Mouse (Mus musculus) hindbrain, embryonic 16.5 days (tissue): Measurements from ENCODE around the gene Nae1. TPM values are rescaled to one million over a fixed set of nuclear protein-coding genes. Genes with fewer than 3 reads are reported as not detected.
"Not testable (repeated sequence)": the region's sequence is repeated elsewhere in the genome, so short reads cannot be mapped to it uniquely, and the experiment has no call there.

Experiments
- ATAC-seq: fragments of 200-750 bp; cut with Nextera tagmentation; 2 replicates; pipeline ENCODE4 v1.8.0; 2017; ENCODE audit warnings: moderate TSS enrichment, moderate library complexity
- H3K27ac ChIP-seq: fragments of 300-500 bp; sonication (generic); 2 replicates; pipeline ENCODE4 v1.5.1; 2014; ENCODE audit warnings: low read depth, mild to moderate bottlenecking, control low read depth, low read length, moderate library complexity
- H3K27me3 ChIP-seq: fragments of 300-500 bp; sonication (generic); replicated peaks from 2 replicates; pipeline ENCODE4 v1.6.1; 2014; ENCODE audit warnings: low read length; ENCODE audit not compliant: control insufficient read depth, insufficient read depth
- H3K36me3 ChIP-seq: fragments of 300-500 bp; sonication (generic); 2 replicates; pipeline ENCODE4 v1.6.1; 2014; ENCODE audit warnings: mild to moderate bottlenecking, low read length, moderate library complexity, mixed read lengths; ENCODE audit not compliant: control insufficient read depth, insufficient read depth
- H3K4me1 ChIP-seq: fragments of 300-500 bp; sonication (generic); 2 replicates; pipeline ENCODE4 v1.6.1; 2014; ENCODE audit warnings: low read depth, low read length; ENCODE audit not compliant: control insufficient read depth, insufficient read depth
- H3K4me2 ChIP-seq: fragments of 300-500 bp; sonication (generic); 2 replicates; pipeline ENCODE4 v1.6.1; 2014; ENCODE audit warnings: mild to moderate bottlenecking, low read length, control low read depth, moderate library complexity
- H3K4me3 ChIP-seq: fragments of 300-500 bp; sonication (generic); 2 replicates; pipeline ENCODE4 v1.5.1; 2014; ENCODE audit warnings: mild to moderate bottlenecking, low read length, control low read depth, moderate library complexity
- H3K9ac ChIP-seq: fragments of 300-500 bp; sonication (generic); 2 replicates; pipeline ENCODE4 v1.6.1; 2014; ENCODE audit warnings: low read depth, mild to moderate bottlenecking, control low read depth, low read length, moderate library complexity
- H3K9me3 ChIP-seq: fragments of 300-500 bp; sonication (generic); 2 replicates; pipeline ENCODE4 v1.6.1; 2014; ENCODE audit warnings: mild to moderate bottlenecking, low read length, moderate library complexity; ENCODE audit not compliant: control insufficient read depth
- WGBS: fragments of 180-500 bp; shearing (Covaris S2); extraction: QIAGEN DNeasy Blood & Tissue Kit; methylation state at CpG from one replicate; pipeline ENCODE4 v1.1.7; 2014; 5-methylcytosine and 5-hydroxymethylcytosine counted together
- polyA plus RNA-seq: library from polyadenylated mRNA; unstranded; fragments of >200 nt; fragmentation: Nextera tagmentation; extraction: Ambion mirVana; gene quantifications from 2 replicates; pipeline ENCODE4 v1.2.1, GENCODE M21; 2015

Nae1 gene
- polyA plus RNA-seq: 104 and 108 TPM in 2 replicates

DNA sequence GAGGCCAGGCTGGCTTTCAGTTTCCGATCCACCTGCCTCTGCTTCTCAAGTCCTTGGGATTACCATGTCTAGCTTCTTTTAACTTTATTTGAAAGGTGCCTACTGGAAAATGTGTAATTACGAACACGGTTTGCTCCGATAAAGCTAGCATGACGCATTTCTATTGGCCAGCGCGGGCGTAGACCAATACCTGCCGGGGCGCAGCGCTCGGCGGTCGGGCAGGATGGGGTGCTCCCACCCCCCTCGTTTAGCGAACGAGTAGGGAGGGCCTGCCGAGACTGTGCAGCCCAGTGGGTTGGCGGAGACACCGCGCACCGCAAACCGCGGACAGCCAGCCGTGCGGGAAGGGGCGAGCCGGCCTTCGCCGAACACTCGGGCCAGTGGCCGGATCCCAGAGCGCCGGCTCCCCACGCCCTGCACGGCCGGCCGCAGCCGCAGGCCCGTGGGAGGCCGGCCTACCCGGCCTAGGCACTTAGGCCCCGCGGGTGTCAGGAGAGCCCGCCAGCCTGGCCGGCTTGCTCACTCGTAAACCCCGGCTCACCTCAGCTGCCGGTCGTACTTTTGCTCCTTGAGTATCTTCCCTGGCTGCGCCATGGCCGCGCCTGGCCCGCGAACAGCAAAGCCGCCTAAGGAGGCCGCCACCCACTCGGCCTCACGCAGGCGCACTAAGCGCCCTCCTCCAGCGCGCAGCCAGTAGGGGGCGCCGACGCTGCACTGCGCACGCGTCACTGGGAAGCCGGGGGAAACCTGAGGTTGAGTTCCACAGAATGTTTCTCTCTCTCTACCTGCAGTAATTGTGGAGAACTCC is at the start of gene Nae1, which contains the start of gene Car7:
Gene Nae1 (minus strand): TSS at position 667 of the 808 bp plus-strand sequence.
Gene Car7 (plus strand): TSS at position 719 of the 808 bp plus-strand sequence.
- Histone ChIP-seq H3K4me2 (peak within 1 kb of the TSS; percentile 79), H3K27ac (peak within 1 kb of the TSS; percentile 79), H3K9ac (peak within 1 kb of the TSS; percentile 93), H3K36me3 (peaks cover 6% of the 10 kb centered on the region), H3K4me1 (peaks cover 9% of the 10 kb centered on the region), H3K4me3 (peak within 1 kb of the TSS; percentile 59), H3K9me3 (no peaks in the 10 kb centered on the region), H3K27me3 (peaks cover under 1% of the 10 kb centered on the region; the same call in 1 of the 2 replicates)
- whole genome bisulfite sequencing: under 1% methylated on average over 68 of the region's 70 CpGs
- ATAC-seq: peak; percentile 96

DNA sequence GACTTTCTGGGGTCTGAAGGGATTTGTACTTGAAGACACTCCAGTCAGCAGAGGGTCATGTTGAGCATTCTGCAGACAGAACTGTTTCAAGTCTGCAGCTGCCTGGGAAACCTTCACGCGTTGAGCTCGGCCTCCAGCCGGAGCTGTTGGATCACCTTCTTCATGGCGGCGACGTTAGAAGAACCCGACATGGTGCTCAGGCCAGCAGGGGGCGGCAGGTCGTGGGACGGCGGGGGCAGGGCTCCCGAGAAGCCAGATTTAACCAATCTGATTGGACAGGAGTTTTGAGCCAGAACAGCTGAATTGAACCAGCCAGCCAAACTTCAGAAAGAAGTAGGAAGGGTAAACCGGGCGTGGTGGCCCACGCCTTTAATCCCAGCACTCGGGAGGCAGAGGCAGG is 43.2 kb upstream of the Nae1 start:
- not testable (repeated sequence) for H3K4me3 ChIP-seq, ATAC-seq, H3K36me3 ChIP-seq, H3K4me1 ChIP-seq, H3K9ac ChIP-seq, H3K27me3 ChIP-seq, H3K4me2 ChIP-seq, H3K27ac ChIP-seq, H3K9me3 ChIP-seq
- WGBS: 78% methylated on average over 17 of the region's 17 CpGs

DNA sequence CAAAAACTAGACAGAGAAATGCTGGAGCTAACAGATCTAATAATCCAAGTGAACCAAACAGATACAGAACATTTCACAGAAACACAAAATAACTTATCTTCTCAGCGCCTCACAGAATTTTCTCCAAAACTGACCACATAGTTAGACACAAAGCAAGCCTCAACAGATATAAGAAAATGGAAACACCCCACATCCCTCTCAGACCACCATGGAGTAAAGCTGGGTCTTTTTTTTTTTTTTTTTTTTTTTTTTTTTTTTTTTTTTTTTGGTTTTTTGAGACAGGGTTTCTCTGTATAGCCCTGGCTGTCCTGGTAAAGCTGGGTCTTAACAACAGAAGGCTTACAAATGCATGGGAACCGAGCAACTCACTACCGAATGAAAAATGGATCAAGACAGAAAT is 42.4 kb upstream of the Nae1 start:
- Histone ChIP-seq H3K9me3 (no peaks in the 10 kb centered on the region), H3K27ac (no peak overlapping the region), H3K36me3 (no peaks in the 10 kb centered on the region), H3K9ac (no peak overlapping the region), H3K4me1 (no peaks in the 10 kb centered on the region), H3K27me3 (no peaks in the 10 kb centered on the region), H3K4me2 (no peak overlapping the region), H3K4me3 (no peak overlapping the region)
- 92% methylated on average over 3 of the region's 3 CpGs for WGBS
- ATAC-seq: no peak

DNA sequence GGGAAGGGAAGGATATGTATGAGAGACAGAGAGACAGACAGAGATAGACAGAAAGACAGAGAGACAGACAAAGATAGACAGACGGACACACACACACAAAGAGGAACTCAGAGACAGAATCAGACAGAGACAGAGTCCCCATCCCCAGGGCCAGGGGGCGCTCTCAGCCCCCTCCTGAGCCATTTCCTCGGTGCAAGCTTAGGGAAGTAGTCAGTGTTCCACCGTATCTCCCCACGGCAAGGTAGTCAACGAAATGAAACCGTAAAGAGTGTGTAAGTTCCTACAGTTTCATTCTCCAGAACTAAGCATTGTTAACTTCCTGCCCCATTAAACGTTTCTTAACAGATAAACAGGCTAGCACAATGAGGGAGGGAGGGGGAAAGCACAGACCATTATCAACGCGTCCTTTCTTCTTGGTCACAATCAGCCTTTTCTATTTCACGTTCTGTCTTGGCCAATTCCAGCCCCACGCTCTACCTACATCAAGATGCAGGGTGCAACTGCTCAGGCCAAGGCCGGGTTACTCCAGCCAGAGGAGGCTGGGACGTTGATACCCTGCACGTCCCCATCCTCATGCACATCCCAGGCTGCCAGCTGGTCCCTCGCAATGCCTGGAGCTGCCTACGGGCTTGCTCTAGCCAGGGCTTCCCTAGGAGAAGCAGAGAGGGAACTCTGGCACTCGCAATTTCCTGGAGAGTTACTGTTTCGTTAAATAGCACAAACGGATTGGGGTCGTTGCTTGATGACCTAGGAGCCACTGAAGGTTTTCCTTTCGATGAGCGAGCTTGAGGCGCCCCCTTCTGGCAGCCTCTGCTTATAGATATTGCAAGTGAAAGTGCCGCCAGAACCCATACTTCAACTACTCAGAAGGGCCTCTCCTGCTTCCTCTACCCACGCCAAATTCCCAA is 36.3 kb upstream of the Nae1 start:
- Histone ChIP-seq H3K4me1 (0 out of 2 replicates have a peak, but pooled peaks cover 3% of the 10 kb centered on the region), H3K4me3 (peak overlapping the region; percentile 45), H3K27me3 (no peaks in the 10 kb centered on the region), H3K36me3 (no peaks in the 10 kb centered on the region), H3K9ac (peak overlapping the region; percentile 62), H3K4me2 (peak overlapping the region; percentile 83), H3K9me3 (no peaks in the 10 kb centered on the region), H3K27ac (no peak overlapping the region; the same call in 1 of the 2 replicates)
- WGBS: 5% methylated on average over 26 of the region's 26 CpGs
- peak; percentile 81 for ATAC-seq

DNA sequence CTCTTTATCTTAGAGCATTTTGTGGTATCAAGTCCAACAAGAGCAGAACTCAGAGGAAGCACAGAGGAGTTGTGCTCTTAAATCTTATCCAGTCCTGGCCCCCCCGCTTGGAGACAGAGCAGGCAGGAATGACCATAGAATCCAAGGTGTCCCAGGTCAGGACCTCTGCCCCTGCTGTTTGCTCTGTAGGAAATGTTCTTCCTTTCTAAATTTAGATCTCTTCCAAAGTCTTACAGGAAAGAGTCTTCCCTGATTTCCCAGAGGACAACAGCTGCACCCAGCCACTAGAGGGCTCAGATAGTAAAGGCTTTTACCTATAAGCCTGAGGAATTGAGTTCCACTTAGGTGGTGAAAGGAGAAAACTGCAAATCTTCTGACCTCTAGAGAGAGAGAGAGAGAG is 35.1 kb upstream of the Nae1 start:
- no peaks in the 10 kb centered on the region for H3K9me3 ChIP-seq
- ATAC-seq: no peak
- H3K4me1 ChIP-seq: 0 out of 2 replicates have a peak, but pooled peaks cover 3% of the 10 kb centered on the region
- 58% methylated on average over 1 of the region's 1 CpGs for WGBS
- no peak overlapping the region for H3K9ac ChIP-seq
- H3K4me2 ChIP-seq: no peak overlapping the region
- no peak overlapping the region for H3K27ac ChIP-seq
- H3K36me3 ChIP-seq: no peaks in the 10 kb centered on the region
- no peaks in the 10 kb centered on the region for H3K27me3 ChIP-seq
- H3K4me3 ChIP-seq: no peak overlapping the region

DNA sequence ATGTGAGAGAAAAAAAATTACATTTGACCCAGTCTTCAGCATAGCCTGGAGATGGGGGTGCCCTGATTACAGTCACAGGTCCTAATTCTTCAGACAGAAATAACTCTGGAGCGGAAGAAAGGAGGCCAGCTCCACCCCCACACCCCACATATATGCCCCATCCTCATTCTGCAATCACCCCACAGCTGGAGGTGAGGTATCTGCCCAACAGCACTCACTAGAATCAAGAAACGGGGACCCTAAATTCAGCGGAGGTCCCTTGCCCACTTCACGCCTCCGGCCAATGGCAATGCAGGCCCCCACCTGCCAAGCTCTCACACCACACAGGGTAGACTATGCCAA is 31.0 kb upstream of the Nae1 start:
- H3K36me3 ChIP-seq: no peaks in the 10 kb centered on the region
- no peak overlapping the region for H3K27ac ChIP-seq
- H3K9ac ChIP-seq: no peak overlapping the region
- ATAC-seq: 0 out of 2 replicates have a peak, but pooled peaks have one; percentile 20
- no peak overlapping the region for H3K4me3 ChIP-seq
- no peaks in the 10 kb centered on the region for H3K9me3 ChIP-seq
- no peaks in the 10 kb centered on the region for H3K27me3 ChIP-seq
- H3K4me2 ChIP-seq: no peak overlapping the region
- H3K4me1 ChIP-seq: no peaks in the 10 kb centered on the region
- WGBS: 96% methylated on average over 5 of the region's 5 CpGs

DNA sequence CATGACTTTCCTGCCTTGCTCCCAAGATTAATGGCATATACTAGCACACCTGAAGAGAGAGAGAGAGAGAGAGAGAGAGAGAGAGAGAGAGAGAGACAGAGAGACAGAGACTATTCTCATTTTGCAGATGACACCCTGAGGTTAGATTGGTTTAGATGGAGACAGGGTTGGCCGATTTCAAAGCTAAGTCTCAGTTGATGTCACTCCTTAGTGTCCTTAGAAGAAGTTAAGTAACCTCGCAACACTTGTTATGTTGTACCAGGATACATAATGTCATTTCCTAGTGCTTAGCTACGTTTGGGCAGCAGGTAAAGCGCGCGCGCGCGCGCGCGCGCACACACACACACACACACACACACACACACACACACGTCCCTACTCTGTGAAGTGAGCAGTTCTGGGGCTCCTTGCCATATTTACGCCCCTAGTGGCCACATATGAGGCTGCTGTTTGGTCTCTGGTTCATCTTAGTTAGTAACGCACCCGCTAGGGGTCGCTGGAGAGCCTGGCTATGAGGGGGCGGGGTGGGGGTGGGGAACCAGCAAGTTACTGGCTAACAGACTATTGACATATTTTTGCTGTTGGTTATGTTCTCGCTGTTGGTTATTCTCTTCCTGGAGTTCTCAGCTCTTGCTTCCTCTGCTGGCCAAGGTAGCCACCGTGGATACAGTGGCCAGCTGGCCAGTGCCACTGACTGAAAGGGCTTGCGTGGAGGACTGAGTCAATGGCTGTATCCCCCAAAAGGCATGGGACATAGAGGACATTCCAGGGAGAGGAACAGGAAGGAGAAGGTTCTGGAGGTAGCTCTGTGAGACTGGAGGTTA is 30.4 kb upstream of the Nae1 start:
- H3K4me2 ChIP-seq: peak overlapping the region; percentile 4; the same call in 1 of the 2 replicates
- H3K27ac ChIP-seq: no peak overlapping the region
- ATAC-seq: peak; percentile 87
- H3K4me3 ChIP-seq: no peak overlapping the region
- H3K9me3 ChIP-seq: no peaks in the 10 kb centered on the region
- H3K4me1 ChIP-seq: no peaks in the 10 kb centered on the region
- H3K36me3 ChIP-seq: no peaks in the 10 kb centered on the region
- 19% methylated on average over 22 of the region's 22 CpGs for WGBS
- H3K27me3 ChIP-seq: no peaks in the 10 kb centered on the region
- no peak overlapping the region for H3K9ac ChIP-seq

DNA sequence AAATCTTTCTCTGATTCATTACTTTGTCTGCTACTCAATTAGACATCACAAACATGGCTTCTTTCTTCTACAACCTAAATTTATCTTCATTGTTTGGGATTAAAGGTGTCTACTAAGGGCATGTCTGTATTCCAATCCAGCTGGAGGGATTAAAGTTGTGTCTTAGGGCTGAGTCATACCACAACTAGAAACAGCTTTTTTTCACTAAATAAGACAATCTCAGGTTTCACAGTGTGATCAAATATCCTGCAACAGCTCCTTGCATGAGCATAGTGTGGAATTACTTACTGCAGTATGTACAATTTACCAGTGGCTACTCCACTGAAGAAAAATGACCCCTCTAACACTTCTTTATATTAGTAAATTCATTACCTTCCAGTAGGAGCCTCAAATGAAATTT is 26.3 kb upstream of the Nae1 start:
- no peaks in the 10 kb centered on the region for H3K27me3 ChIP-seq
- H3K27ac ChIP-seq: no peak overlapping the region
- no peak overlapping the region for H3K4me3 ChIP-seq
- no peaks in the 10 kb centered on the region for H3K9me3 ChIP-seq
- H3K4me2 ChIP-seq: no peak overlapping the region
- H3K4me1 ChIP-seq: no peaks in the 10 kb centered on the region
- H3K36me3 ChIP-seq: no peaks in the 10 kb centered on the region
- no peak overlapping the region for H3K9ac ChIP-seq
- ATAC-seq: no peak
